Mouse (Mus musculus) neural tube, embryonic 14.5 days (tissue): Measurements from ENCODE around the gene Mindy4. TPM values are rescaled to one million over a fixed set of nuclear protein-coding genes. Genes with fewer than 3 reads are reported as not detected.

ENCODE experiments used
- ATAC-seq: fragments of 200-750 bp; cut with Nextera tagmentation; 2 replicates; pipeline ENCODE4 v1.8.0; 2017; ENCODE audit warnings: low read depth, mild to moderate bottlenecking, moderate TSS enrichment, moderate library complexity
- H3K27ac ChIP-seq: fragments of 300-500 bp; sonication (generic); 2 replicates; pipeline ENCODE4 v1.5.1; 2014; ENCODE audit warnings: low read depth, mild to moderate bottlenecking, control low read depth, low read length, moderate library complexity, mixed read lengths
- H3K27me3 ChIP-seq: fragments of 300-500 bp; sonication (generic); 2 replicates; pipeline ENCODE4 v1.6.1; 2014; ENCODE audit warnings: low read length; ENCODE audit not compliant: control insufficient read depth, insufficient read depth
- H3K36me3 ChIP-seq: fragments of 300-500 bp; sonication (generic); 2 replicates; pipeline ENCODE4 v1.6.1; 2014; ENCODE audit warnings: low read length, mixed read lengths; ENCODE audit not compliant: control insufficient read depth, insufficient read depth
- H3K4me1 ChIP-seq: fragments of 300-500 bp; sonication (generic); 2 replicates; pipeline ENCODE4 v1.6.1; 2014; ENCODE audit warnings: low read length; ENCODE audit not compliant: control insufficient read depth, insufficient read depth
- H3K4me2 ChIP-seq: fragments of 300-500 bp; sonication (generic); 2 replicates; pipeline ENCODE4 v1.6.1; 2014; ENCODE audit warnings: mild to moderate bottlenecking, low read depth, low read length, control low read depth
- H3K4me3 ChIP-seq: fragments of 300-500 bp; sonication (generic); 2 replicates; pipeline ENCODE4 v1.5.1; 2014; ENCODE audit warnings: low read depth, low read length, control low read depth, mixed read lengths
- H3K9ac ChIP-seq: fragments of 300-500 bp; sonication (generic); replicated peaks from 2 replicates; pipeline ENCODE4 v1.6.1; 2014; ENCODE audit warnings: low read depth, mild to moderate bottlenecking, control low read depth, low read length, mixed read lengths
- H3K9me3 ChIP-seq: fragments of 300-500 bp; sonication (generic); 2 replicates; pipeline ENCODE4 v1.6.1; 2016; ENCODE audit warnings: low read length; ENCODE audit not compliant: control insufficient read depth
- WGBS: fragments of 180-500 bp; shearing (Covaris S2); extraction: QIAGEN DNeasy Blood & Tissue Kit; methylation state at CpG from one replicate; pipeline ENCODE4 v1.1.7; 2014; 5-methylcytosine and 5-hydroxymethylcytosine counted together
- polyA plus RNA-seq: library from polyadenylated mRNA; unstranded; fragments of >200 nt; fragmentation: Nextera tagmentation; extraction: Ambion mirVana; gene quantifications from 2 replicates; pipeline ENCODE4 v1.2.1, GENCODE M21; 2014

Mindy4 gene
- polyA plus RNA-seq, 1 experiment from 2014 or later, result 11.4 TPM

- Histone ChIP-seq H3K27me3 (no peaks in the 10 kb centered on the region), H3K4me3 (no peak overlapping the region), H3K9ac (no peak overlapping the region), H3K4me1 (no peaks in the 10 kb centered on the region), H3K27ac (no peak overlapping the region), H3K9me3 (no peaks in the 10 kb centered on the region; the same call in 1 of the 2 replicates), H3K4me2 (no peak overlapping the region), H3K36me3 (no peaks in the 10 kb centered on the region)
- no peak for ATAC-seq
- 89% methylated on average over 12 of the region's 12 CpGs for WGBS
Observed at GRCm38 (mm10) chr6:55353711-55354445, 150.7 kb downstream of the Mindy4 start.

DNA sequence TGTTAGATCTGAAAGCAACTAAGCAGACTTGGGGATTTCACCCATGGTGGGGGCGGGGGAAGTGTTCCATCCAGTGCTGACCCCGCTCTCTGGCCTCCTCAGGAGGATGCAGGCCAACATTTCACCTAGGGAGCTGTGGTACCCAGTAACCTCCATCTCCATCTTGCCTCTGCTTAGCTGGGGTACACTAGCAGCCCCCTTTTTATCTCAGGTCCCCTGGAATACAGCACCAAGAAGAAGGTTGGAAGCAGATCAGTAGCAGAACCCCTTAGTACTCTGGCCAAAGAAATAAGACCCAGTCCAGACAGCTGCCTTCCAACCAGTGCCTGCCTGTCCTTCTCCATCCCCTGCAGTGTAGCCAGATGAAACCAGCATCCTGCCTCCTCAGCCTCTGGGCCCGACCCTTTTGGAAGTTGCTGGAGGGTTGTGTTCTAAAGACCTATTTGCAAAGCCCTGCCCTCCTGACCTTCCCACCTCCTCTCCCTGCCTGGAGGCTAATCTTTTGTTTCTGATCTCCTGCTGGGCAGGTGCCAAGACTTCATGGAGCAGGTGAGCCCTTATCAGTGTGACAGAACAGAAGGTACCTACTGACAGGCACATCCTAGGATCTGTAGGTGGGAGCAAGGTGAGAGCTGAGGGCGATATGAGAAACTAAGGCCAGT, 151.4 kb downstream of the Mindy4 start:
- Histone ChIP-seq H3K27me3 (no peaks in the 10 kb centered on the region), H3K4me2 (no peak overlapping the region), H3K4me3 (no peak overlapping the region), H3K27ac (no peak overlapping the region), H3K9ac (no peak overlapping the region), H3K36me3 (no peaks in the 10 kb centered on the region), H3K4me1 (no peaks in the 10 kb centered on the region), H3K9me3 (no peaks in the 10 kb centered on the region; the same call in 1 of the 2 replicates)
- 60% methylated on average over 4 of the region's 4 CpGs for WGBS
- no peak for ATAC-seq

GRCm38 (mm10) chr6:55355575-55355974, 152.4 kb downstream of the Mindy4 start:
- 90% methylated on average over 7 of the region's 7 CpGs for WGBS
- Histone ChIP-seq H3K4me1 (no peaks in the 10 kb centered on the region), H3K4me3 (no peak overlapping the region), H3K9me3 (no peaks in the 10 kb centered on the region), H3K27me3 (no peaks in the 10 kb centered on the region), H3K4me2 (no peak overlapping the region), H3K27ac (no peak overlapping the region), H3K36me3 (no peaks in the 10 kb centered on the region), H3K9ac (no peak overlapping the region)
- ATAC-seq, result no peak

GRCm38 (mm10) chr6:55356017-55356703, 153.0 kb downstream of the Mindy4 start:
- ATAC-seq, result no peak
- no peaks in the 10 kb centered on the region for H3K9me3 ChIP-seq
- no peaks in the 10 kb centered on the region for H3K27me3 ChIP-seq
- H3K36me3 ChIP-seq, result no peaks in the 10 kb centered on the region
- whole genome bisulfite sequencing, result 76% methylated on average over 5 of the region's 5 CpGs
- H3K4me3 ChIP-seq, result no peak overlapping the region
- H3K4me2 ChIP-seq, result no peak overlapping the region
- H3K9ac ChIP-seq, result no peak overlapping the region
- no peak overlapping the region for H3K27ac ChIP-seq
- H3K4me1 ChIP-seq, result no peaks in the 10 kb centered on the region

- Histone ChIP-seq H3K27ac (no peak overlapping the region), H3K27me3 (no peaks in the 10 kb centered on the region), H3K4me1 (no peaks in the 10 kb centered on the region), H3K36me3 (no peaks in the 10 kb centered on the region), H3K4me2 (no peak overlapping the region), H3K9me3 (no peaks in the 10 kb centered on the region), H3K4me3 (no peak overlapping the region), H3K9ac (no peak overlapping the region)
- WGBS, result 64% methylated on average over 5 of the region's 5 CpGs
- peak; percentile 29; the same call in 1 of the 2 replicates for ATAC-seq
Observed at GRCm38 (mm10) chr6:55356976-55357635, 153.9 kb downstream of the Mindy4 start.

GRCm38 (mm10) chr6:55357636-55358031, 154.5 kb downstream of the Mindy4 start:
- WGBS, result 38% methylated on average over 6 of the region's 6 CpGs

DNA sequence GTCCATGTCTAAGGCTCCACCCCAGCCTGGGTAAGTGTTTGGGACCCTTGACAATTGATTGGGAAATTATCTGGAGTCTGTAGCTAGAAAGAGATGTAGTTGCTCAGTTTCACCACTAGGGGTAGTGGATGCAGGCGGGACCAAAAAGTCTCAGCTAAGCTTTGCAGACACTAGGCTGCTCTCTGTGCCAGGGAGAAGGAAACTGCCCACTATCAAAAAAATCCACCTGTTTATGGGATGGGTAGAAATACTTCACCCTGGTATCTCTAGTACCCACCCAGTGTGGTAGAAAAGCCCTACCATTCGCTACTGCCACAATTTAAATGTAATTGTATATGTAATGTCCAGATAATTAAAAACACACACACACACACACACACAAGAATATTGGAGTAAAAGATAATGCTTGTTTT, 155.6 kb downstream of the Mindy4 start:
- no peak overlapping the region for H3K9ac ChIP-seq
- no peaks in the 10 kb centered on the region for H3K36me3 ChIP-seq
- no peak overlapping the region for H3K27ac ChIP-seq
- no peak; the same call in 1 of the 2 replicates for ATAC-seq
- no peak overlapping the region for H3K4me3 ChIP-seq
- no peaks in the 10 kb centered on the region for H3K4me1 ChIP-seq
- H3K9me3 ChIP-seq, result no peaks in the 10 kb centered on the region
- H3K27me3 ChIP-seq, result no peaks in the 10 kb centered on the region
- H3K4me2 ChIP-seq, result no peak overlapping the region
- 37% methylated on average over 2 of the region's 2 CpGs for WGBS

More at GRCm38 (mm10) chr6:55357636-55358031, 154.5 kb downstream of the Mindy4 start:
- Histone ChIP-seq H3K4me3 (no peak overlapping the region), H3K27me3 (no peaks in the 10 kb centered on the region), H3K9ac (no peak overlapping the region), H3K27ac (no peak overlapping the region), H3K4me2 (no peak overlapping the region), H3K36me3 (no peaks in the 10 kb centered on the region), H3K9me3 (no peaks in the 10 kb centered on the region), H3K4me1 (no peaks in the 10 kb centered on the region)
- 0 out of 2 replicates have a peak, but pooled peaks have one; percentile 6 for ATAC-seq

DNA sequence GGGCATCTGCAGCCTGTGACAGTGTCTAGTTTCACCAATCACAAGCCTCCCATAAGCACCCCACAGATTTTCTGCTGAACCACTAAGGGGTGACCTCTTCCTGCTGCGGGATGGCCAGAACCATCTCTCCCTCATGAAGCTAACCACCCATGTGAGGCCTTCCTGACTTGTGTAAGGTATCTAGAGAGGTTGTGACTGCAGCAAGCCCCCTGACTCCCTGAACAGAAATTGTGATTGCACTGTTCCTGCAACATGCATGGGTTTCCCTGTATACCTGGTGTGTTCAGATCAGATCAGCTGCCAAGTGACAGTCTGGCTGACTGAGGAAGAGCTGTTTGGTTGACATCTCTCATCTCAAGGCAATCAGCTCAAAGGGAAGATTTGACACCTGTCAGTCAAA, 159.5 kb downstream of the Mindy4 start:
- H3K9ac ChIP-seq, result no peak overlapping the region
- H3K9me3 ChIP-seq, result no peaks in the 10 kb centered on the region
- ATAC-seq, result no peak
- H3K4me2 ChIP-seq, result no peak overlapping the region
- no peaks in the 10 kb centered on the region for H3K4me1 ChIP-seq
- WGBS, result 92% methylated on average over 1 of the region's 1 CpGs
- H3K27me3 ChIP-seq, result no peaks in the 10 kb centered on the region
- H3K27ac ChIP-seq, result no peak overlapping the region
- H3K36me3 ChIP-seq, result no peaks in the 10 kb centered on the region
- H3K4me3 ChIP-seq, result no peak overlapping the region
